Mouse (Mus musculus) embryonic facial prominence, embryonic 14.5 days (tissue): ENCODE data around the gene Vps13d. TPM values are rescaled to one million over a fixed set of nuclear protein-coding genes. Genes with fewer than 3 reads are reported as not detected.

Experiments used
- ATAC-seq: fragments of 200-750 bp; cut with Nextera tagmentation; 2 replicates; pipeline ENCODE4 v1.8.0; 2017; ENCODE audit warnings: low read depth, moderate number of reproducible peaks, moderate TSS enrichment
- DNase-seq: peaks from one replicate; pipeline ENCODE4 v3.0.0-alpha.2; 2015; ENCODE audit warnings: low spot score
- H3K27ac ChIP-seq: fragments of 300-500 bp; sonication (generic); replicated peaks from 2 replicates; pipeline ENCODE4 v1.5.1; 2014; ENCODE audit warnings: low read depth, mild to moderate bottlenecking, low read length, moderate library complexity
- H3K27me3 ChIP-seq: fragments of 300-500 bp; sonication (generic); replicated peaks from 2 replicates; pipeline ENCODE4 v1.6.1; 2014; ENCODE audit warnings: low read length; ENCODE audit not compliant: control insufficient read depth, insufficient read depth
- H3K36me3 ChIP-seq: fragments of 300-500 bp; sonication (generic); 2 replicates; pipeline ENCODE4 v1.6.1; 2014; ENCODE audit warnings: low read length, mixed read lengths; ENCODE audit not compliant: control insufficient read depth, insufficient read depth
- H3K4me1 ChIP-seq: fragments of 300-500 bp; sonication (generic); 2 replicates; pipeline ENCODE4 v1.6.1; 2014; ENCODE audit warnings: antibody characterized with exemption, low read length; ENCODE audit not compliant: control insufficient read depth, insufficient read depth
- H3K4me2 ChIP-seq: fragments of 300-500 bp; sonication (generic); 2 replicates; pipeline ENCODE4 v1.6.1; 2014; ENCODE audit warnings: low read depth, mild to moderate bottlenecking, low read length, moderate library complexity, mixed read lengths
- H3K4me3 ChIP-seq: fragments of 300-500 bp; sonication (generic); 2 replicates; pipeline ENCODE4 v1.5.1; 2014; ENCODE audit warnings: low read depth, mild to moderate bottlenecking, low read length
- H3K9ac ChIP-seq: fragments of 300-500 bp; sonication (generic); 2 replicates; pipeline ENCODE4 v1.6.1; 2014; ENCODE audit warnings: low read depth, mild to moderate bottlenecking, low read length, moderate library complexity, mixed read lengths
- H3K9me3 ChIP-seq: fragments of 300-500 bp; sonication (generic); 2 replicates; pipeline ENCODE4 v1.6.1; 2016; ENCODE audit warnings: low read length; ENCODE audit not compliant: control insufficient read depth
- WGBS: fragments of 180-500 bp; shearing (Covaris S2); extraction: QIAGEN DNeasy Blood & Tissue Kit; methylation state at CpG from one replicate; pipeline ENCODE4 v1.1.7; 2014; 5-methylcytosine and 5-hydroxymethylcytosine counted together
- polyA plus RNA-seq: library from polyadenylated mRNA; unstranded; fragments of >200 nt; fragmentation: Nextera tagmentation; extraction: Ambion mirVana; gene quantifications from 2 replicates; pipeline ENCODE4 v1.2.1, GENCODE M21; 2014

Gene Vps13d
- polyA plus RNA-seq, 1 experiment from 2014 or later: 14.5 TPM

GRCm38 (mm10) chr4:145147006-145147961 lies 47.5 kb downstream of the Vps13d start:
- ATAC-seq (no peak), DNase-seq (no peak)
- peaks cover 74% of the 10 kb centered on the region for H3K36me3 ChIP-seq
- H3K4me2 ChIP-seq: no peak overlapping the region
- H3K27ac ChIP-seq: no peak overlapping the region
- no peak overlapping the region for H3K9ac ChIP-seq
- H3K4me1 ChIP-seq: no peaks in the 10 kb centered on the region
- WGBS: 68% methylated on average over 5 of the region's 5 CpGs
- H3K4me3 ChIP-seq: no peak overlapping the region
- no peaks in the 10 kb centered on the region for H3K27me3 ChIP-seq
- no peaks in the 10 kb centered on the region for H3K9me3 ChIP-seq

GRCm38 (mm10) chr4:145143533-145143932 lies 51.3 kb downstream of the Vps13d start:
- Histone ChIP-seq H3K27ac (no peak overlapping the region), H3K36me3 (peaks cover 80% of the 10 kb centered on the region), H3K27me3 (no peaks in the 10 kb centered on the region), H3K9me3 (no peaks in the 10 kb centered on the region), H3K4me1 (no peaks in the 10 kb centered on the region), H3K9ac (no peak overlapping the region), H3K4me2 (no peak overlapping the region), H3K4me3 (no peak overlapping the region)
- no peak for ATAC-seq
- no peak for DNase-seq
- 89% methylated on average over 5 of the region's 5 CpGs for WGBS

DNA sequence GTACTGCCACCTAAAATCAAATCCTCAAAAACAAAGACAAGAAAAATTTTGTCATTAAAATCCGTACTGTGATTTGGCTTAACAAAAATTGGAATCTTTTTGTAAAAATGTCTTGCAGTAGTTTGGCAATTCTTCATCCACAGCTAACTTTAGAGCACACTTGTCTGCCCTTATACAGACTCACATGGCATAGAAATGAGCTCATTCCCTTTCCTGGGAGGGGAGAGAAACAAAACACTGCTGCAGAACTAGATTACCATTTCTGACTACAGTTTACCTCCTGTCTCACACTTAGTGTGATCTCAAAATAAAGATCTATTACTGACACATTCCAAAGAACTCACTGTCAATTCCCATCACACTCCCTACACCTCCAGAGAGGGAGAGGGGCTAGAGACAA lies 58.1 kb downstream of the Vps13d start:
- 89% methylated on average over 1 of the region's 1 CpGs for WGBS
- H3K27ac ChIP-seq: no peak overlapping the region
- no peaks in the 10 kb centered on the region for H3K27me3 ChIP-seq
- no peak for ATAC-seq
- H3K36me3 ChIP-seq: peaks cover 82% of the 10 kb centered on the region
- no peaks in the 10 kb centered on the region for H3K9me3 ChIP-seq
- no peak overlapping the region for H3K4me2 ChIP-seq
- no peak overlapping the region for H3K9ac ChIP-seq
- H3K4me1 ChIP-seq: no peaks in the 10 kb centered on the region
- no peak overlapping the region for H3K4me3 ChIP-seq
- no peak for DNase-seq

- DNase-seq (no peak), ATAC-seq (no peak)
- Histone ChIP-seq H3K4me1 (no peaks in the 10 kb centered on the region), H3K27me3 (no peaks in the 10 kb centered on the region), H3K27ac (no peak overlapping the region), H3K4me2 (no peak overlapping the region), H3K9ac (no peak overlapping the region), H3K36me3 (peaks cover 82% of the 10 kb centered on the region), H3K9me3 (no peaks in the 10 kb centered on the region), H3K4me3 (no peak overlapping the region)
- 88% methylated on average over 4 of the region's 4 CpGs for WGBS
These were observed 59.3 kb downstream of the Vps13d start for GRCm38 (mm10) chr4:145135473-145135872.

DNA sequence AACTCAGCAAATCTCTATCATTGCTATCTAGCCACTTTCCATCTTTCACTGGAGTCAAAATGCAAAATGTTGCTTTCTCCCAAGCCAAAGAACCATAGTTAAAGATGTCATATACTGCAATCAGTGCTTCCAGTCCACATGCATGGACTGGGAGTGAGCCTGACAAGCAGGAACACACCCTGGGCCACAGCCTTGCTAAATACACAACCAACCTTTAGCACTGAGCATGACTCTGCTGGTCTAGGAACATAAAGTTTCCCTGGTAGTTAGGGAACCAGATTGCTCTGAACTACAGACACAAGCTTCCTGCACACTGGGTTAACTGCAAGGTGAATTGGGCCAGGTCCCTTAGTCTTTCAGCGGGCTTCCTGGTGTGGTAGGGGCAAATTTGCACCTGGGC lies 64.0 kb downstream of the Vps13d start:
- peaks cover 8% of the 10 kb centered on the region for H3K4me1 ChIP-seq

GRCm38 (mm10) chr4:145129956-145130548 lies 64.8 kb downstream of the Vps13d start:
- no peak overlapping the region for H3K4me3 ChIP-seq
- DNase-seq (peak; percentile 89), ATAC-seq (peak; percentile 50; the same call in 1 of the 2 replicates)
- H3K4me2 ChIP-seq: no peak overlapping the region
- peaks cover 74% of the 10 kb centered on the region for H3K36me3 ChIP-seq
- H3K9ac ChIP-seq: no peak overlapping the region
- no peaks in the 10 kb centered on the region for H3K9me3 ChIP-seq
- peaks cover 8% of the 10 kb centered on the region for H3K4me1 ChIP-seq
- 0 out of 2 replicates have a peak overlapping the region, but pooled peaks have one; percentile 61 for H3K27ac ChIP-seq
- no peaks in the 10 kb centered on the region for H3K27me3 ChIP-seq

More for the DNA sequence above, 64.0 kb downstream of the Vps13d start:
- Histone ChIP-seq H3K27ac (no peak overlapping the region), H3K4me3 (no peak overlapping the region), H3K36me3 (peaks cover 79% of the 10 kb centered on the region), H3K27me3 (no peaks in the 10 kb centered on the region), H3K4me2 (no peak overlapping the region), H3K9me3 (no peaks in the 10 kb centered on the region), H3K9ac (no peak overlapping the region)
- DNase-seq (no peak), ATAC-seq (no peak)
- WGBS: 100% methylated on average over 1 of the region's 1 CpGs

DNA sequence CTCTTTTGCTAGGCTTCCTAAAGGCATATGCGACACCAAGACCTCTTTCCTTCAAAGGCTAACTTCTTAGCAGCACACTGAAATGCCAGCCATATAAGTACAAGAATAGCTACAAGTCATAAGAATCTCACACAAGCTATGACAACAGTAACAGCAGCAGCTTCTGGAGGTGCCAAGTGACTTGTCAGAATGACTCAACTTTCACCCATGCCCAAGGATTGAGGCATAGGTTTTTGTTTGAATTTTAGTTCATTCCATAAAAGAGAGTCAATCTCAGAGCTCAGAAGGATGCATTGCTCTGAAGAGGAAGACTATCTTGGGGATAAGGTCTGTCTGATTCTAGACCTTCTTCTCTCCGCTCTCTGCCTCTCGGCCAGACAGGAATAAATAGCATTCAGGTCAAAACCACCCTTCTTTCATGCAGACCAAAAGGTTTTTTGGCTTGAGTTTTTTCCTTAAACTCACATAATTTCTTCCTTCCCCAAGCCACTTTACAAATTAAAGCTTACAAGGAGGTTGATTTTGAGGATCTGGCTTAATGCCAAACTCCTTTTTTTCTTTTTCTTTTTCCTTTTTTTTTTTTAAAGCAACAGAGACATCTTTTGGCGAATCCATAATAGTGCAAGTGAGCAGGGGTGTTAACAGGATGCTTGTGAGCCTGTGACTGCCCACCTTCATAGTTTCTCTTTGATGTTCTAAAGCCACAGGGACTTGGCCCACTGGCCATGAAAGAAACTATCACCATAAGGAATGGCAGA lies 69.2 kb downstream of the Vps13d start:
- Histone ChIP-seq H3K36me3 (peaks cover 64% of the 10 kb centered on the region), H3K4me1 (peaks cover 8% of the 10 kb centered on the region), H3K27ac (no peak overlapping the region), H3K9me3 (no peaks in the 10 kb centered on the region), H3K9ac (no peak overlapping the region; the same call in 1 of the 2 replicates), H3K4me3 (no peak overlapping the region), H3K4me2 (no peak overlapping the region), H3K27me3 (no peaks in the 10 kb centered on the region)
- peak; percentile 68 for DNase-seq
- no peak for ATAC-seq
- WGBS: 60% methylated on average over 4 of the region's 4 CpGs

- WGBS: 73% methylated on average over 4 of the region's 4 CpGs
- Histone ChIP-seq H3K9ac (no peak overlapping the region), H3K4me2 (no peak overlapping the region), H3K9me3 (no peaks in the 10 kb centered on the region), H3K4me3 (no peak overlapping the region), H3K27ac (0 out of 2 replicates have a peak overlapping the region, but pooled peaks have one; percentile 29), H3K36me3 (peaks cover 71% of the 10 kb centered on the region), H3K4me1 (peaks cover 4% of the 10 kb centered on the region), H3K27me3 (no peaks in the 10 kb centered on the region)
- DNase-seq (peak; percentile 15), ATAC-seq (no peak)
These were observed 70.4 kb downstream of the Vps13d start for GRCm38 (mm10) chr4:145124419-145124818.
